Mouse (Mus musculus): ENCODE data around the gene Wdr34.

Gene Wdr34

DNA sequence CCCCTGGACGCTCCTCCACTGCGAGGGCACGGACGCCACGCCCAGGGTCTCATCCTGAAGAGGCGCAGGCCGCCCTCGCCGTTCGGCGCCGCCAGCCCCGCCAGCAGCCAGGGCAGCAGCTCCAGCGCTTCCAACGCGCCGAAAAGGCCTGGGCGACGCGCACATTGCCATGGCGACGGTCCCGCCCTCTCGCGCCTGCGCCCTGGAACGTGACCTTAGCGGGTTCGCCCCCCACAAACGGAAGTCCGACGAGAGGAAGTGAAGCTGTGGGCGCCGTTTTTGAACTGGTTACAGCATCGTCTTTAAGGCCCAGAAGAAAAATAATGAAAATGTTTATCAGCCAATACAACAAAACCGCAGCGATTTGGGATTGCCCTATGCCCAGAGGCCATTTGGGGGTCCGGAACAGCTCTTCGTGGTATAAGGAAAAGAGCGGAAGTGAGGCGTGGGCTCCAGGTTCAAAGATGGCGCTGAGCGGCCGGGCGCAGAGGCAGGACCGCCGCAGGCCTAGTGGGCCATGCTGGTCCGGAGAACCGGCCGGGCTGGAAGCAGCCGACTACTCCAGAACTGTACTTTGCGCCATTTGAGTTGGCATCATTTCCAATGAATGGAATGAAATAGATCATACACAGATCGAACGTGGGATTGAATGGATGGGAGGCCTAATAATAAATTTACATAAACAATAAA lies at the start of gene Wdr34:
TSS of gene Wdr34 (minus strand) at position 183 of the 690 bp plus-strand sequence.
- DNase-seq: peak; percentile 97 to 98

DNA sequence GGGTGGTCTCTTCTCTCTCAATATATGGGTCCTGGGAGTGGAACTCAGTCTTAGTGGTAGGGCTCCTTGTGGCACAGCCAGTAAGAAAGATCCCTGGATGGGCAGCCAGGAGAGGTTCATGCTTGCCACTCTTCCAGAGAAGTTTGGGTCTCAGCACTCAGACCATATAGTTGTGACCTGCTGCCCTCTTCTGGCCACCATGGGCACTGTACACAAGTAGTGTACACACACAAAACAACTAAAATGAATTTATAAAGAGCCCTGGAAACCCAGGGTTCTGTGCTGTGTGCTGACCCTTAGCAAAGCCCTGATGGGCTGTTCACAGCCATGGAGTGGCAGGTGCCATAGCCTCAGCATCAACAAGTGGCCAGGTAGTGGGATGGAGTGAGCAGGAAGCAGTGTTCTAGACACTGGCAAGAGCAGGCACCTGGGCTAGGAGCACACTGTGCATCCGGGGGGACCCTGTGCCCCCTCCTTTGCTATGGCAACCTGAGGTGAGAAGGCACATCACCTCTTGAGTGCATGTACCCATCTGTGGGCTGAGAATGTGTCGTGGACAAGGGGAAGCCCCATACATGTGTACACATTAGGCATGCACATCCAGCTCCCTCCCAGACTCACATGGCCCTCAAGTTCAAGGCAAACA lies 47.3 kb upstream of the Wdr34 start:
- peak; percentile 58 to 60 for DNase-seq

DNA sequence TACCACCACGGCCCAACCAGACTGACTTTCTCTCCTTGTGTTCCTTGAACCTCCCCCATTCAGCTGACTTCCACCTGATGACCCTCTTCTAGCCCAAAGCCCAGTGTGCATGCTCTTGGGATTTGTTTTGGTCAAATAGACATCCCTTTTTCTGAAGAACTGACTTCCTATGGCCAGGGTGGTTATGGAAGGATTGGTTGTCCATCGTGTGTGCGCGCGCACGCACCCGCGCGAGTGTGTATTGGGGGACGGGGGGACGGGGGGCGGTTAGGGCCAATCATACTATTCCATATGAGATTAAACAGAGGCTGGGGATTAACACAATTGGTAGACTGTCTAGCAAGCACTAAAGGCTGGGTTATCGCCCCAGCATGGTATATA lies 45.5 kb upstream of the Wdr34 start:
- DNase-seq: no peak

DNA sequence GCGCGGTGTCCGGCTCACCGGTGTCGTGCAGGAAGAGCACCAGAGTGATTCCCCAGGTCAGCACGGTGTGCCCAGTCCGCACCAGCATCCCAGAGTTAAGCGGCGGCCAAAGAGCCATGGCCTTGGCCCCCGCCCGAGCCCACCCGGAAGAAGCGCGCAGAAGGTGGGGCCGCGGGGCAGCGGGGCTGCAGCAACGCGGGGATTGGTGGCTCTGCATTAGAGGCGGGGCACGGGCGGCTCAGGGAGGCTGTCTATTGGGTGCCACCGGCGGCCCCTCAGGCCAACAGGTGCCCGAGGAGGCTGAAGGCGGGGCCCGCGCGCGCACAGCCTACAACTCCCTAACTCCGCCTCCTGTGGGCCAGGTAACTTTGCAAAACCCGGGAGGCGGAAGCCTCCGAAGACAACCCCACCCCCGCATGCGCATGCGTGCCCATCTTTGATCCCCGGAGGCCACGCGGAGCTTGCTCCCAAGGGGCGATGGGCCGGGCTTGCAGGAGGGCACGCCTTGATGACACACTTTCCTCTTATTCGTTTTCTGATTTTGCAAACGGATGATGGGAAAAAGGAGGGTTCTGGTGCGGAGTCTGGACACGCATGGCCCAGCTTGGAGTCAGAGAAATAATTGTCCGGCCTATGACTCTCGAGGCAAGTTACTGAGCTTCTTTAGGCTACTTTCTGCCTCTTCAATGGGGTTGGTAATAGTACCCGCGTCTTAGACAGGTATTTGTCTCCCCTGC lies 45.0 kb upstream of the Wdr34 start, which contains the start of gene Zdhhc12:
TSS of gene Zdhhc12 (minus strand) at position 178 of the 737 bp plus-strand sequence.
- peak; percentile 98 to 99 for DNase-seq

DNA sequence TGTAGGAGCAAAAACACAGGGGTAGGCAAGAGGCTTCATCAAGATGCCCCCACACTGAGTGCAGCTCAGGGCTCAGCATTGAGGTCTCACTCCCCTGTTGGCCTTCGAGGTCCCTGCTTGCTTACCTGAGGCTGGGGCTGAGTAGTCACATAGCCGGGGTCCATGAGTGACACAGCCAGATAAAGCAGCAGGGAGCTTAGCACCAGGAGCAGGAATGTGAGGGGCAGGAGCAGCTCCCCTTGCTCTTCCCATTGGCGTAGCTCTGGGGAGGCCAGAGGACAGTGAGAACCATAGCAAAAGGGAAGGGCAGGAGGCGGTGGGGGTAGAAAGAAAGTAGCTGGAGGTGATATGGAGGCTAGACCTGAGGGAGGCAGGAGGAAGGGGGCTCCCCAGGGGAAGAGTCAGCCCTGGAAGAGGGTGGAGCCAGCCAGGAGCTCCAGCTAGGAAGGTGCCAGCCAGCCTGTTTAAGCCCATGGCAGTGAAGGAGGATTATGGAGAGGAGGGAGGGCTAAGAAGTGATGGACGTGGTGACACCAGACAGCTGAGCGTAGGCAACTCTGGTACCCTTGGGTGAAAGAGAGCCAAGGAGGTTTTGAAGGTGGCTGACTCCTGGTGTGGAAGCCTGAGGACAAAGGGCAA lies 43.7 kb upstream of the Wdr34 start:
- no peak for DNase-seq

DNA sequence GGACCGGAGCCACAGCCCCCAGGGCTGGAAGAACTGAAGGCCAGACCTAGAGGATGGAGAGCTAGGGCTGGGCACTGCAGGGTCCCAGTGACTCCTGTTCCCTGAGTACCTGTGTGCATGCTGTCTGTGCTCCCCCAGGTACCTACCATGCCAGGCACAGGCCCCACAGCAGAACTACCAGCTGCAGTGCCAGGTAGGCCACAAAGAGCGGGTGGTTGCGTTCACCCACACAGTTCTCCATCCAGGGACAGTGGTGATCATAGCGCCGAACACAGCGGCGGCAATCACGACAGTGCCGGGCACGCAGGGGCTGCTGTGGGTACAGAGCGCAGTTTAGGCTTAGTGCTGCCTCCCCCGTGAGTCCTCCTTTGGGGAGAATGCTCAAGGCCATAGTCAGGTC lies 42.8 kb upstream of the Wdr34 start:
- no peak for DNase-seq

DNA sequence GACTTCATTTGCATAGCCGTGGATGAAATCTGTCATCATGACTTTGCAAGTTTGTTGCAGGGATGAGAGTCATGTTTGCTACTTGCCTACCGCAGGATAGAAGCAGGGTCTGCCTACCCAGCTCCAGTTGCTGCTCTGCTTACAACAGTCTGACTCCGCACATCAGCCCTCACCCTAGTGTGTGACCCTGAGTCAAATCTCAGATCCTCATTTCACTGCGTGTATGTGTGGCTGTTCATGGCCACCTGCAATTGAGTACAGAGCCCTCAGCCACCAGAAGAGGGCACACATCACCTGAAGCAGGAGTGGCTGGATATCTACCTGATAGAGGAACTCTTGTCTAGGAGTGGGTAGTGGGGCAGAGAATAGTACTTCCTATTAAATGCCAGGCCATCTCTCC lies 38.6 kb upstream of the Wdr34 start:
- no peak for DNase-seq

DNA sequence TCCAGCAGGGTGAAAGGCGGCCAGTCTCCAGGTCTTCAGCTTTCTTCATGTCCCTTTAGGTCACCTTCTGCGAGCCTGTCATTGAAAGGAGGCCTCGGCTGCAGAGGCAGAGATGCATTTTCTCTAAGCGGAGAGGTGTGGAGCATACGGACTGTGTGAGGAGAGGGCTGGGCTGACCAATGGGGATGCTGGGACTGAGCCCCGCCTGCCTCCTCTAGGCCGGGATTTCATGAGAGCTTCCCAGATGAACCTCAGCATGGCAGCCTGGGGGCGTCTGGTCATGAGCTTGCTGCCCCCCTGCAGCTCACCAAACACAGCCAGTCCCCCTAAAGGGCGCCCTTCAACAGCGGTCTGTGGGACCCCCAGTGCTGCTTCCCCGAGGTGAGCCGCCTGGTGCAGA lies 36.0 kb upstream of the Wdr34 start:
- DNase-seq: no peak

DNA sequence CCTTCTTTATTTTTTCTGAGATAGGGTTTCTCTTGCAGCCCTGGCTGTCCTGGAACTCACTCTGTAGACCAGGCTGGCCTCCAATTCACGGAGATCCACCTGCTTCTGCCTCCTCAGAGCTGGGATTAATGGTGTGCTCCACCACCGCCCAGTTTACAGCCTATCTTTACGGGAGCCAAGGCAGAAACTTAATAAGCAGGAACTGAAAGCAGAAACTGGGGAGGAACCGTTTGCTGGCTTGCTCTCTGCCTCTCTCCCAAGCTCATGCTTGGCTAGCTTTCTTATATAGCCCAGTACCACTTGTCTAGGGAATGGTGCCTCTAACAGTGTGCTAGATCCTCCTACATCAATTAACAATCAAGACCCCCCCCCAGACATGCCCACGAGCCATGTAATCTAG lies 35.4 kb upstream of the Wdr34 start:
- DNase-seq: no peak

DNA sequence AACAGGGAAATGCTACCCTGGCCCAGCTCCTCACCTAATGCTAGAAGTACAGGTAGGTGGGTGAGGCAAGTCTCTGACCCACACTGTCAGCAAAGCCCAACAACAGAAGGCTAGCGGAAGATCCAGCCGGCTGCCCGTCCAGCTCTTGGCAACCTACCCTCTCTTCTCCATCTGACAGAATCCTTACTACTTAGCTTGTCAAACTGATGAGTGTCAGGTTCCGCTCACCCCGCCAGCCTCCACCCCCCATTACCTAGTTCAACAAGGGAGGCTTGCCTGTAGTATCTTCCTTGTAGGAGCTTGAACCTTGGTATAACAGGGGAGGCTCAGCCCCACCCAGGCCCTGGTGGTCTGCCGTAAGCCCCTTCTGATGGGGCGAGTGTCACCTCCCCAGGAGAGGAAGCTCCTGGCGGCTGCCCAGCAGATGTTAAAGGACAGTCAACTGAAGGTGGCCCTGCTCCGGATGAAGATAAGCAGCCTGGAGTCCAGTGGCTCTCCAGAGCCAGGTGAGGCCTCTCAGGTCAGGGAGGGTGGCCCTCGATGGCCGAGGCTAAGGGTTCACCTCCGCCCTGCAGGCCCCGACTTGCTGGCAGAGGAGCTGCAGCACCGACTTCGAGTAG lies 31.6 kb upstream of the Wdr34 start:
- DNase-seq: no peak

DNA sequence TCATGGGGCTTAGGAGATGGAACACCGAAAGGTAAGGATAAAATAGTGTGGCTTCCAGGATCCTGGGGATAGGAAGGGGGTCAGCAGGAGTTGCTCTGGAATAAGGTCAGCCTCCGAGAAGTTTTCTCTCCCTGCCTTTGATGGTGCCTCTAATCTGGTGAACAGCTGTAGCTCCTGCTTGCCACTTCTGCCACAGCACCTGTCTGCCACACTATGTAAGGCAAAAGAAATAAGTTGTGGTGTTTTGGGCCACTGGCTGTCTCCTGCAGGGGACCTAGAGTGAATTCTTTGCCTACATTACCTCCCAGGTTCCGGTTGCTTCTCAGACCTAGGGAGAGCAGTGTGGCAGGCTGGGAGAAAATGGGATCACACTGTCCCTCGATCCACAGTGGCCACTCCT lies 30.1 kb upstream of the Wdr34 start:
- DNase-seq: no peak

DNA sequence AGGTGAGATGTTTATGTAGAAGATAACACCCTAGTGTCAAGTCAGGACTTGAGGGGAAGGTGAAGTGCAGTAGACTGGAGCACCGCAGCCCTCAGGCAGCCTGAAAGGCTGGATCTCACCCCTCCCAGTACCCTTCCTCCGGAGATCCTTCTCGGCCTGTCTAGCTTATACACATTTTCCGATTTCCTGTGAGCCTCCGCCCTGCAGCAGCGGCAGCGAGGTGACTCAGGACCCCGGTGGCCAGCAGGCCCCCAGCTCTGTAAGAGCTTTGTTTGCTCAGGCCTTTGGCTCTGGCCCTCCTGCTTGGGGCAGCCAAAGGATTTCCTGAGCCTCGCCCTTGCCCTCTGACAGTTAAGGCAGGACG lies 29.6 kb upstream of the Wdr34 start:
- DNase-seq: peak; percentile 70

DNA sequence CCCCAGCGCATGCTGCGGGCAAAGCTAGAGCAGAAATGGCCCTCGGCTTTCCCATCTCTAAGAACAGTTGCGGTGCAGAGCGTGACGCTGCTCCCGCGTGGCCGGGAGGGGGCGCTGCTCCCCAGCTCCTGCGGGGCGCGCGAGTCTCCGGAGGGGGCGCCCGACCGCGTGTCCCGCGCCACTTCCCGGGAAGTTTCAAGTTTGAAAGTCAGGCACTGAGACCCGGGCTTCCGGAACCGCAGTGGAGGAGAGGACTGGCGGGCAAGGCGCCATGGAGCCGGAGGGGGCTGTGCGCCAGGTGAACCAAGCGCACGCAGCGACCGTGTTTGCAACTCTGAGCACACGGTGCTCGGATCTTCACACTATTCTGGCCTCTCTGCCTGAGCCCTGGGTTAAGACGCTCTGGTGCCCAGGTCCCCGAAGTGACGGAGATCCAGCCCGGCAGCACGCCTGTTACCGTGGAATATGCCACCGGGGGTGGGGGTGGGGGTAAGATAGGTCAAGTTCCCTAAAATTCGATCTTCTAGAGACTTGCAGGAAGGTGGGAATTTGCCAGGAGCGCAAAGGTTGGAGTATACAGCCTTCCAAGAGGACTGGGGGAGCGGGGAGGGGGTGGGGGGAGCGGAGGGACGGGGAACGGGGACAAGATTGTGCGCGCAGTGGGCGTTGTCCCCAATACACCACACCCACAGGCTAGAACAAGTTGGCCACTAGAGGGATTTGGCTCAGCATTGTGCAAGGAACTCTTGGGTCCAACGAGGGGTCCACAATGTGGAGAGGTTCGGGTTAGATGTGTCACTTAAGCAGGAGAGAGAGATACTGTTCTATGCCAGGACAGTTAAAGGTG lies 29.0 kb upstream of the Wdr34 start, which contains the start of gene Pkn3:
TSS of gene Pkn3 (plus strand) at position 183 of the 847 bp plus-strand sequence.
- peak; percentile 82 to 89 for DNase-seq

DNA sequence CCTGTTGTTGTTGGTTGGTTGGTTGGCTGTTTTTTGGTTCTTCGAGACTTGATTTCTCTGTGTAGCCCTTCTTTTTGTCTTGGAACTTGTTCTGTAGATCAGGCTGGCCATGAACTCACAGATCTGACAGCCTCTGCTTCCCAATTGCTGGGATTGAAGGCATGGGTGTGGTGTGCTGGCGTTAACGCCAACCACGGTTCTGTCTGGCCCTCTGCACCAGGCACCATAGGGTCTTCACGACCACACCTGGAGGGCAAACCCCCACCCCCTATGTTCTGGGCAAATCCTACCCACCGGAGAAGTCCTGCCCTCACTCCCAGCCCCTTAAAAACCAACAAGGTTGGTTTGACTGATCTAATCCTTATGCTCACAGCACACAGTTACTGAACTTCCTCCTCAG lies 28.3 kb upstream of the Wdr34 start:
- no peak for DNase-seq

DNA sequence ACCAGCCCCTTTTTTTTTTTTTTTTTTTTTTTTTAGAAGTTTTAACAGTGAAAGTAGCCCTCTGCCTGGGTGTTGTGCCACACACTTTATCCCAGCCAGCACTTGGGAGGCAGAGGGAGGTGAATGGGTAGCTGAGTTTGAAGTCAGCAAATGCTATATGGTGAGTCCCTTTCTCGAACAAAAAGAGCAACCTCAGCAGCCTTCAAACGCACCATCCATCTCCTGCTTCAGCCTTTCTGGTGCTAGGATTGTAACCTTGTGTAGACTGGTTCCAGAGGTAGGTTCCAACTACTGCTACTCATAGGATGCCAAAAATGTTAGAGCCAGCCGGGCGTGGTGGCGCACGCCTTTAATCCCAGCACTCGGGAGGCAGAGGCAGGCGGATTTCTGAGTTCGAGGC lies 27.8 kb upstream of the Wdr34 start:
- DNase-seq: no peak

DNA sequence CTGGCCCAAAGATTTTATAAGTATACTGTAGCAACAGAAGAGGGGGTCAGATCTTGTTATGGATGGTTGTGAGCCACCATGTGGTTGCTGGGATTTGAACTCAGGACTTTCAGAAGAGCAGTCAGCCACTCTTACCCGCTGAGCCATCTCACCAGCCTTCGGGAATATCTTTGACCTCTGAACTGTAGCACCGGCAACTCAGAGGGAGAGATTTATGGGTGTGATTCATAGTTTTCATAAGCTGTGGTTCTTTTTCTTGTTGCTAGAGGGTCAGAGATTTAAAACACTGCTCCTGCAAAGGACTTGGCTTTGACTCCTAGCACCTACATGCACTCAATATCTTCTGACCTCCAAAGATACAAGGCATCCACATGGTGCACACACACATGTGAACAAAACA lies 26.9 kb upstream of the Wdr34 start:
- no peak for DNase-seq

DNA sequence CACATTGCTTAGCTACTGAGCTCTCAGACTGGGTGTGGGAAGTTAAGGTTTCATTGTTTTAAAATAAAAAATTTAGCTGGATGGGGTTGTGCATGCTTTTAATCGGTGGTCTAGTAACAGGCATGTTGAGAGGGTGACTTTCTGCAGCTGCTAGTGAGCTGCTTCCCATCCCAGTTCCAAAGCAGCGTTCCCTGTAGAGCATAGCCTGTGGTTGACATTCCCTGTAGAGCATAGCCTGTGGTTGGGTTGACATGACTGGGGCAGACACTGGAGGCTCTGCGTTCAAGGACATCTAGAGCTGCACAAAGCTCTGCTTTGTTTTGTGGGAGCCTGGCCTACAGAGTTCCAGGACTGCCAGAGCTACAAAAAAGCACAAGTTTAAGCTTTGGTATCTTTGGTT lies 24.6 kb upstream of the Wdr34 start:
- DNase-seq: no peak

DNA sequence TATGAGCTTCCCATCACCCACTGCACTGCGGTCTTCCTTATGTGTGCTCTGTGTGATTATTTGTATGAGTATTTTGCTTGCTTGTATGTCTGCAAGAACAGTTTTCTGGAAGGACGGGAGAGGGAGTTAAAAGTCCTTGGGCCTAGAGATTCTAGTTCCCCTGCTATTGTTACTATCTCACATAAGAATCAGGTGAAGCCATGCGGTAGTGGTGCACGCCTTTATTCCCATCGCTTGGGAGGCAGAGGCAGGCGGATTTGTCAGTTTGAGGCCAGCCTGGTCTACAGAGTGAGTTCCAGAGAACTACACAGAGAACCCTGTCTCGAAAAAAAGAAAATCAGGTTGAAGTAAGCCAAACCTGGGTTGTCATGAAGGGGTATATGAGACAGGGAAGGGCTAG lies 24.2 kb upstream of the Wdr34 start:
- DNase-seq: no peak

DNA sequence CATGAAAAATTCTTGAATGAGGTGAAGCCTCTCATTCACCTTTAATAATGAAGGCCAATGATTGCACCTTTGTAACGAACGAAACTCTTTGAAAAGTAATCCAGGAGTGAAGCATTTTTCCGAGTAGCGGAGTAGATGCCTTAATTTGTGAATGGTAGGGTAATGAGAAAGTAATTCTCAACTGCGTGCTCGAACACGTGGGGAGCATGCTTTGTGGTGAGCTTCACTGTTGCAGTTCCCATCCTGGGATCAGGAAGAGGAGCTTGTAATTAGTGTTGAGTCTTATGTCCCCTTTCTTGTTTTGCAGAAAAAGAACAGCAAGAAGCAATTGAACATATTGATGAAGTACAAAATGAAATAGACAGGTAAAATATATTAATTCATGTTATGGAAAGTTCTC lies 19.3 kb upstream of the Wdr34 start:
- no peak for DNase-seq

DNA sequence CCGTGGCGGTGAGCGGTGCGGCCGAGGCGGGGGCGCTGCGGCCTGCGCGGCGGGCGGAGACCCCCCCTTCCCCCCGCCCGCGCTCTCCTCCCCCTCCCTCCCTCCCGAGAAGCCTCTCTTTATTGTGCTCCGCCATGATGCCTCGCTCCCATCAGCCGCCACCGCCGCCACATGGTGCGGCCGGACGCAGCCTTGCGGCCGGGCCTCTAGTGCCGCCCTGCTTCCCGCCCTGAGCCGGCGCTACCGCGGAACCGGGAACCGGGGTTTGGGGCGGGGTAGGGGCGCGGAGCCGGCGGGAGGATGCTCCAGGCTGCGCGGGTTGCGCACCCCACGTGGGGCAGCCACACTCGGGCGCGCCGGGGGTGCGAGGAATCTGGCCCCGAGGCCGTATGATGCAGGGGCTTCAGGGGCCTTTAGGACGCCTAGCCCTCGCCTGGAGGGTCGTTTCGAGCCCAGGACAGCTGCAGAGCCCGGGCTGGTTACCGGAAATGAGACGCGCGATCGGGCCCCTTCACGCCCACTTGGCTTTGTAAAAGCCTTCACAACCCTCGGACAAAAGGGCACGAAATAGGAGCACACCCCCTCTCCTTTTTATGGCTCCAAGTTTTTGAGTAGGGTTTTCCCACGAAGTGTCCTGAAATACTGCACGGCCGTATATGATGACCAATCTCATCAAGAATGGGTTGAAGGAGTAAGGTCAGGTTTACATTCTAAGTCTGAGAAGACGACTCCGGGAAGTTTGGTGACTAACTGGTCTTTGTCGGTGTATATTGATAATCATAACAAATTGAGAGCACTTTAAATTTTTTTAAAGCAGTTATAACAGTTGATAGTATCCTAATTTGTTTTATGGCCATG lies 18.6 kb upstream of the Wdr34 start:
- peak in 1 of 2 experiments; percentile 40 for DNase-seq

Measured in lung, adult 18-20 months (tissue).